Mouse (Mus musculus) thymus, postnatal 10 days (tissue): ENCODE measurements at regions not wholly inside any gene's neighbourhood (a gene's known extent, or its start where the extent isn't known, plus 50 kb on each side); places are given as distances from the start of the nearest gene placed in this dataset.
"Not testable (repeated sequence)": the region's sequence is repeated elsewhere in the genome, so short reads cannot be mapped to it uniquely, and the experiment has no call there.

Source experiments
- DNase-seq, 2 experiments: peaks; one replicate each; pipeline ENCODE4 v3.0.0; 2021; ENCODE audit warnings: low spot score in 2 of 2

DNA sequence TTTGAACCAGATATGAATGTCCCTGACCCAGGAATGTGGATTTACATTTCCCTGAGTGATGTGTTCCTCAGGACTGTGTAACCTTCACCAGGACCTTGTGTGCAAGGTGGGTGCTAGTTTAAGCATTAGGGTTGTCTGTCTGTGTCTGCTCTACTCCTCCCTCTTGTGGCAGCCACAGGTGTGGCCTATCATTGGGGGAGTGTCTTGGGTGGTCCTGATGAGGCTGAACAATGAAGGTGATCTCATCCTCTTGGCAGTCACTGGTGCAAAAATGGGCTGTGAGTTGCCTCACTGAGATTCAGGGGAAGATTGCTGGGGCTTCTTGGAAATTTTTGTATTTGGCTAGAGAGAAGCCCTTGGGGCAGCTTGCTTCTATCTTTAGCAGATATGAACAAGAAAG is 179.4 kb upstream of the Ube2e1 start:
- DNase-seq = peak; percentile 11 to 42

DNA sequence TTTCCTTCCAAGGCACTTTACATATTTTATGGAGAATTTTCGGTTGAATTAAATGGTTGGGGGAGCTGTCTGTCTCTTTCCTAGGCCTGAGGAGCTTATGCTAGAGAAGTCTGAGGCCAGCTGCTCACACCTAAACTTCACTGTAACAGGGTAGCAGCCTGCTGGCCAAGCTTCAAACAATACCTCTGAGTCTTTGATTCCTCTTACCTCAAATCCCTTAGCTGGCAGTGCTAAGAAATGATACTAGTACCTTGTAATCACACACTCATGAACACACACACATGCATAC is 176.6 kb upstream of the Ube2e1 start:
- no peak for DNase-seq

DNA sequence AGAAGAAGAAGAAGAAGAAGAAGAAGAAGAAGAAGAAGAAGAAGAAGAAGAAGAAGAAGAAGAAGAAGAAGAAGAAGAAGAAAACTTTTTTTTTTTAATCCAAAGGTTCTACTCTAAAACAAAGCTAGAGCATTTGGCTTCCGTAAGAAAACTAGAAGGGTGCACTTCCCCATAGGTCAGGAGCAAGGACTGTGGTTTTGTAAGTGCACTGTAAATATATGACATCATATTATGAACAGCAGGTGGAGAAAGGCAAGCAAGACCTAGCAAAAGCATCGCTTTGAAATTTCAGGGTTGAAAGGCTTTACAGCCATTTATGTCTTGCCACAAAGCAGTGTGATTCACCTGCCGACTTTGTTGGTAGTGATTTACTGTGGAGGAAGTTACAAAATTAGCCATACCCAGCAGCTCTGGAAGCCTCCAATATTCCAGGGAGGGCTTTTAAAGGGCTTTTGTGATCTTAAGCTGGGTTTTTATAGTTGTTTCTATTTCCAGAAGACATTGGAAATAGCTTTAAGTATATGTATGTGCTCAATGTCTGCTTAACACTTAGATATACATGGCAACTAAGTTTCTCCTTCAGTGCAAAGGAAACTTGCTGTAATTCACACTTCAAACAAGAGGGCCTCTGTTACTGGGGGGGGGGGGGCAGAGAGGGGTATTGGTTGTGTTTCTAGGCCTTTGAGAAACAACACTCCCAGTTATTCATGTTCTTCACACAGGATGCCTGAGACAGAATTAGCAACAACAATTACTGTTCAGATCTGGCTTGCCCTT is 176.1 kb upstream of the Ube2e1 start:
- no peak for DNase-seq

DNA sequence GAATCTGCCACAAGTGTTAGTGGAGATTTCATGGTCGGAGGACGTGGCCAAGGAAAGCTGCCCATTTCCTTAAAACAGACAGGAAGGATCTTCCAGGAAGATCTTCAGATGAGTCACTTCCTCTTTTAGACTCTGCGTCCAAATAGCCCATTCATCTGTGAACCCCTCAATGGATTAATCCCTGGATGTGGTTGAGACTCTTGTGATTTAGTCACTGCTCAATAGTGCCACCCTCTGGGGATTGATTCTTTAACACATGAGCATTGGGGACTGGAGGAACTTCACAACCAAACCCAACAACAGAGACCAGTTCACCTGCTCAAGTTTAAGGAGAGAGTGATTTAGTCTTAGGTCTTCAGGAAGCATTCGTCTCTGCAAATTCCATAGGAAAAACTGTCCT is 174.5 kb upstream of the Ube2e1 start:
- DNase-seq = peak in 1 of 2 experiments; percentile 44

DNA sequence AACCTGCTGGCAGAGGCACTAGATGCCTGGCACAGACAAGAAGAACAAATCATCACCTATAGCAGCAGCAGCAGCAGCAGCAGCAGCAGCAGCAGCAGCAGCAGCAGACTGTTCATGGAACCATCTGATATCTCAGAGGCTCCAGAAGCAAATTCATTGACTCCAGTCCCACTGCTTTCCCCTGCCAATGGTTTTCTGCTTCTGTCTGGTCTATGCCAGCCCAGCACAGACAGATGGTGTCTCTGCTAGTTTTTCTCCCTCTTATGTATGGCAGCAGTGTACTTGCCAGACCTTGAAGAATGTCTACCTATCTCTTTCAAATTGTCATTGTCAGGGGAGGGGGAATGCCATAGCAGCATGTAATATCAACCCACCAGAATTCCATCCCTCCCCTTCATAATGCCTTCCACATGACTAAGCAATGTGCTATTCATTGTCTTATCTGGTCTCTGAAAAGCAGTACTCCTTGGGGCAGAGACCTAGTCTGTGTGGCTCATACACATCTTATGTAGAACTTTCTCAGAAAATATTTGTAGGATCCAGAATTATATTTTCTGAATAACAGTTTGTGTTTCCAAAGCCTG is 168.7 kb upstream of the Ube2e1 start:
- DNase-seq = no peak

DNA sequence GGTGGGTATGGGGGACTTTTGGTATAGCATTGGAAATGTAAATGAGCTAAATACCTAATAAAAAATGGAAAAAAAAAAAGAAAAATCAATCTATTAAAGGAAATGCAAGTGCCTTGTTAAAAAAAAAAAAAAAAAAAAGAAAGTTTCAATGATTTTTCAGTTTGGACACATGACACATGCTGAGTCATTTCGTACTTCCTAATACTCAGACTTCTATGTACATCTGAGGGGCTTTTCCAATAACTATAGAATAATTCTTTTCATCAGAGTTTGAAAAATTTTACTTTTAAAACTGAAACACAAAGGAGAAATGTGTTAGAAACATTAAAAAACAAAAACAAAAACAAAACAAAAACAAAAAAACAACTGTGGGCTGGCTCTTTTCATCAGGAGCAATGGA is 162.4 kb upstream of the Ube2e1 start:
- no peak for DNase-seq

DNA sequence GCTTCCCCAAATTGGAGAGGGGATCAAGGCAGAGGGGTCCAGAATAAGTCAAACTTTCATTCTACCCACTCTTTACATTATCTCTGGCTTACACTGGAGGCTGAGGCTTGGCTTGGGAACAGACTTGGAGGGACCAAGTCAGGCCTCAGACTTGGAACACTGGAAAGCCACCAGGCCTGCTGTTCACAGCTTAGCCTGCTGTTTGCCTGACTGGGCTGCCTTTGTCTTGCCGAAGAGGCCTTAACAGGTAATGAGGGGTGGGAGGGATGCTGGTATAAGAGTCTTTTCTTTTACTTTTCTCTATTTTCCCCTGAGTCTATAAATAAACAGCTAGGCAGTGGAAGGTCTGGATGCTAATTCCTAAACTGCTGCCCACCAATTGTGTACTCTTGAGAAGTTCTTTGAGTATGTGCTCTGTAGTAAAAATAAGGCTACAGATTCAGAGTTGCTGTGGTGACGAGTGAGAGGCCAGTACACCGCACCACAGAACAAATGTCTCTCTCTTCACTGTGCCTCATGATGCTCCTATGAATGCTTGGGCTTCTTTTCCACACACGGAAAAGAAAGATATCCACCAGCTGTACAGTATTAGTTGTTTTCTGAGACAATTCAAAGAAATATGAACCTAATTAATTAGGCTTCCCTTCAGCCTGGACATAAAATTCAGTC is 154.6 kb upstream of the Ube2e1 start:
- no peak for DNase-seq

DNA sequence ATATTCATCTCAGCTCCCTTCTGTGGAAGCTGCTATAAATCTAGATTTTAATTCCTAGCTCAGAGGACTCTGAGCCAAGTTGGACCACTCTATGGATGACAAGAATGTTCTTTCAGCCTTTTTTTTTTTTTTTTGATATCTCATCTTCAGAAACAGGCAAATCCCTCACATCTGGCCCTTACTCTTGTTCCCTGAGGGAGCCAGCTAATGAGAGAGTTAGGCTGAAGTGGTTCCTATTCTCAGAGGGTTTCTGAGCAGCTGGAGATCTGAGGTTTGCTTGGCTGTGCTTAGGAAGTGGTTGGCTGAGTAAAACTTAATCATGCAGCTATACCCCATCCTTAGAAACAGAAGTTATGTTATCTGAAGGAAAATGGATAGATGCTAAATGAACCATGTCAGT is 153.9 kb upstream of the Ube2e1 start:
- no peak for DNase-seq

DNA sequence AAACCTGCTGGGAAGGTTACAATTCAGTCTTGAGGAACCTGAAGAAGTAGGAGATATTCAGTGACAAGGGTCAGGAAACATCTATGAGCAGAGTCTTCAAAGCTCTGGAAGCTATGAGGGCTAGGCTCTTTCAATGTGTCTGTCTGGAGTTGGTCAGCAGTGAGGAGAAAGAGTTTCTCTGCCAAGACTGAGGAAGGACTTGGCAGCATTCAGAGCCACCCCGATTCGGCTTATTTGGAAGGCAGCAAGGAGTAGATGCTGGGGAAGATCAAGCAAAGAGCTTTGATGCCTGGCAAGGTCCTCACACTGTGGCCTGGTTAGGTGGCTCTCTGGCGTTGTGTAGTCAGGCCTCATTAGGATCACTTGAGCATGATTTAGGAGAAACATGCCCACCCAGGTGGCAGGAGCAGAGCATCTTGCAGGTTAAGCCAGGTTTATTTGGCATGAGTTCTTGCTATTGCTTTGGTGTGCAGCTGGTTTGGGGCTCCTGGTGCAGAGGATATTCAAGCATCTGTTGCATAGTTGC is 145.2 kb upstream of the Ube2e1 start:
- no peak for DNase-seq

DNA sequence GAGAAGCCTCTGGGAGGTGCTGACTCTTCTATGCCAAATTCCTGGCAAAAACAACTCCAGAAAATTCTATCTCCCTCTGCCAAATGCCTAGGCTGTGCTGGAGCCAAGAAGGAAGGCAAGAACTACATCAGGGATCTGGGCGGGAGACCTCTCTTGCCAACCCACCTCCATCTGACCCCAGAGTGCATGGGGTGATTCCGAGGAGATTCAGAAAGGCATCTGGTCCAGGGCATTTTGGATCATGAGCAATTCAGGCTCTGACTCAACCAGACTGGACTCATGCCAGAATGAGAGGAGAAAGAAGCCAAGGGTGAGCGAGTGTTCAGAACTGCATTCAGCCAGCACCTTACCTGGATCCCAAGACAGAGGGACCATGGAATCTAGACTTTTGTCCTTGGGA is 137.0 kb upstream of the Ube2e1 start:
- no peak for DNase-seq

DNA sequence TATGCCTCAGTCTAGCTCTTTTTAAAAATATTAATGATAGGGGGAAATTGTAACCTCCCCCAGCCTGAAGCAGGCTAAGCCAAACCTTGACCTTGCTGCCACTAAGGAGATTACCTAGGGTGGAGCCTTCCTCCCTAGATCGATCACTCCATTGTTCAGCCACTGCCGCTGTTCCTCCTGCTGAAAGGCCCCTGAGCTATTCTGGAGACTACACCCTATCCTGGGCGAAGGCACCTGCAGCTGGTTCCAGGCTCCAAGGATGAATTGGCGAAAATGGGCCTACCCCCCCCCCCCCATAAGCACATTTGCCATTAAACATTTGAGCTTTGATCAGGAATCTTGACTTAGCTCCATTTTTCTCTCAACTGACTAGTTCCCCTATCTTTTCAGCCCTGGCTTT is 135.2 kb upstream of the Ube2e1 start:
- not testable (repeated sequence) for DNase-seq

DNA sequence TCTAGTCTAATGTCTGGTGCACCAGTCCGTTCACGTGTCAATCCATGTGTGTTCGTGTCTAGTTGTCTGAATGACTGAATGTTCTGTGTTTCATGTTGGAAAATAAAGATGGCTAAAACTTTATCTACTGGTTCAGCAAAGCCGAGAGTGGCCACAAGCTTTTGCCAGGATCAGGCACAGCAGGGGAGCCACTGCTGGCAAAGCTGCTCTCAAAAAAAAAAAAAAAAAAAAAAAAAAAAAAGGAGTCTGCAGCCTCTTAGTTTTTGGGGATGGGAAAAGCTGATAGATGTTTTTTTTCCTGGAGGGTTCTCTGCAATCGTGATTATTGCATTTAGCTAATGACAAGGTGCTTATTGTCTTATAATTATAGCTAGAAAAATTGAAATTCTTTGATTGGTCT is 132.5 kb upstream of the Ube2e1 start:
- not testable (repeated sequence) for DNase-seq

DNA sequence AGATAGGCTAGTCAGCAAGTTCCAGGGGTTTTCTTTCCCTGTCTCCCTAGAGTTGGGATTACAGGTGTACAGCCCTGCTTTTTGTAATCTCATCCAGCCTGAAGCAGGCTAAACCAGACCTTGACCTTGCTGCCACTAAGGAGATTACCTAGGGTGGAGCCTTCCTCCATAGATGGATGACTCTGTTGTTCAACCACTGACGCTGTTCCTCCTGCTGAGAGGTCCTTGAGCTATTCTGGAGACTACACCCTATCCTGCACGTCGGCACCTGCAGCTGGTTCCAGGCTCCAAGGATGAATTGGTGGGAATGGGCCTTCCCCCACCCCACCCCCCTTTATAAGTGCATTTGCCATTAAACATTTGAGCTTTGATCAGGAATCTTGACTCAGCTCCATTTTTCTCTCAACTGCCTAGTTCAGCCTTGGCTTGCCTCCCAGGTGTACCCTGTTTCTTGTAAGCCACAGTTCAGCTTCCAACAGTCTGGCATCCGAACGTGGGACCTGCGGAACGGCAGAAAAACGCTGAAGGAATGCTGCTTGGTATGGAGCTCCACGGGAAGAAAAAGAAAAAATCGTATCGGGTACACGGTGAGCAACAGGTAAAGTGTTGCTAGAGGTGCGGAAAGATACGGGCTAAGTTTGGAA is 131.7 kb upstream of the Ube2e1 start:
- no peak for DNase-seq

DNA sequence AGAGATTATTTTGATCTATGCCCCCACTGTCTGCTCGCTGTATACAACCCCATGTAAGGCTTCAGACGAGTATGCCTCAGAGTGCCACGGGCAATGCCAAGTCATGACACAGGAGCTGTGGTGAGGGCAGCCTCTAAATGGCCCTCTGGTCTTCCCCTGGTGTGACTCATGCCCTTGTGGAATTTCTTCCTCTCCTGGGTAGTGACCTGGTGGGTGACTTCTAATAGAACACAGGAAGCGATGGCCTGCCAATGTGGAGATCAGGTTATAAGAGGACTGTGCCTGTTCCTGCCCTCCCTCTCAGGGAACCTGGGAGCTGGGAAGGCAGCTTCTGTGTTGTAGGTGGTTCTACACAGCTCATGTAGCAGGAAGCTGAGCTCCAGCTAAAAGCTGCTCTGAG is 130.7 kb upstream of the Ube2e1 start:
- DNase-seq = no peak

DNA sequence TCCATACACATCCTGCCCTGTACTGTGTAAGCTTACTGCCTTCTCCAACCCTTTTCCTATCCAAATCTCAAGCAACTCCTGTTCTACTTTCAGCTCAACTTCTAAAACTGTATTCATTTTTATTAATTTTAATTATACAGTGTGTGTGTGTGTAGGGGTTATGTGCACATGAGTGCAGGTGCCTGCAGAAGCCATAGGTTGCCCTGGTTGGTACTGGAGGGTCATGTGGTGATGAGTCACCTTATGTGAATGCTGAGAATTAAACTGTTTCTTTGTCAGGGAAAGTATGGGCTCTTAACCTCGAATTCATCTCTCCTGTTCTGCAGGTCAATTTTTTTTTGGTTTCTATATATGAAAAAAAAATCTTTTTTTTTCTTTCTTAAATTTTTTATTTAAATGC is 117.0 kb upstream of the Ube2e1 start:
- no peak for DNase-seq

DNA sequence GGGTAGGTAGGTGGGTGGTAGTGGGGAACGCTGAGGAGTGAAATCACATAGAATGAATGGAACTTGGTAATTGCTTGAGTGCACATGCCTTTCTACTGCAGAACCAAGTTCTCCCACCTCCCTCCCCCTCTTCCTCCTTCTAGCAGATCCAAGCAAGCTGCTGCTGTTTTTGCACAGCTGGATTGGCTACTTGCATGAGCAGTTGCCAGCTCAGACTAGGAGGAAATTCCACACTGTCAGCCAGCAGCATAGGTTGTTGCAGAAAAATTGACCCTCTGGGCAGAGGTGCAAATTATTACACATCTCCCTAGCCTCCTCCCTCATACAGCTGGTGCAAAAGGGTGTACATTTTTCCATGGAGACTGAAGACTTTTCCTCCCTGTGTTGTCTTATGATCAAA is 112.8 kb upstream of the Ube2e1 start:
- peak in 1 of 2 experiments; percentile 1 for DNase-seq

DNA sequence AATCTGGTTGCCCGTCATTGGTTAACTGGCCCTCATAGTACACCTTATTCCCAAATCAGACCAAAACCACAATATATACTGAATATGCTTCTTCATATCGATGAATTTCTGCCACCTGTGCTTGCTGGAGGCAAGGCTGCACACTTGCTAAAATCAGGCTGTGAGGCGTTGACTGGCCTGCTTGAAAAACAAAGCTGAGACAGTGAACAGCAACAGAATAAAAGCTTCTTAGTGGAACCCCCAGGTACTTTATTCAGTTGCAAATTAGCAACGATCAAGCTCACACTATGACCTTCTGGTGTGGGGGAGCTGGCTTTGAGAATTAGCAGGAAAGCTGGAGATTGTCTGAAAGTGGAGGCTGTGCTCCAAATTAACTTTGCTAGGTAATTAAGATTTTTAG is 97.3 kb upstream of the Ube2e1 start:
- DNase-seq = not testable (repeated sequence)

DNA sequence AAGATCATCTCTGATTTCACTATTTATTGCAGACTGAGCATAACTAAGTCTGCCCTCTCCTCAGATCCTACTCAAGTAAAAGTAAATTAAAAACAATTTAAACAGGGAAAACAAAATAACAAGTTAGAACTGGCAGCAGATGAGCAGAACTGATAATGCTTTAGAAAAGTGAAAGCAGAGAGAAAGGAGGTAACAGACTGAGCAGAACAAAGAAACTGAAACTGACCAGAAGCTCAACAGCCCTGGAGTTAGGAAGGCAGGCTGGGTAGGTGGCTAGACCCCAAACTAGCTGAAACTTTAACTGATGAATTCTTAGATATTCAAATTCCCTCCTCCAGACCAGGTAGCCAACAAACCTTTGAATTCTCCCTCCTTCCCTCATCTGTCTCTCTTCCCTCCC is 94.2 kb upstream of the Ube2e1 start:
- no peak for DNase-seq

DNA sequence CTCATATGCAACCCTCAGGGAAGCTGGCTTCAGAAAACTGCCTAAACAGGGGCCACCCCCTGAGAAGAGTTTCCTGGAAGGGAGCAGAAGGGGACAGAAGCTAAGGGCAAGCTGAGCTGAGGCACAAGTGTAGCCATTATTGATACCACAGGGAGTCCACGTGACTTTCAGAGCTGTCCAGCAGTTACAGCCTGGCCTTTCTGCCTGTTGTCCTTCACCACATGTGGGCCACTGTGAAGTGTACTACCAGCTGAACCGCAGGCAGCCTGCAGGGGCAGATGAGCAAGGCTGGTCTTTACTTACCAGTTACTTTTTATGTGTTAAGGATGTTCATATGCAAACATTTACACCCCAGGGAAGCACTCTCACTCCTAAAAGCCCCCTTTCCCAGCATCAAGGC is 85.2 kb upstream of the Ube2e1 start:
- no peak for DNase-seq

DNA sequence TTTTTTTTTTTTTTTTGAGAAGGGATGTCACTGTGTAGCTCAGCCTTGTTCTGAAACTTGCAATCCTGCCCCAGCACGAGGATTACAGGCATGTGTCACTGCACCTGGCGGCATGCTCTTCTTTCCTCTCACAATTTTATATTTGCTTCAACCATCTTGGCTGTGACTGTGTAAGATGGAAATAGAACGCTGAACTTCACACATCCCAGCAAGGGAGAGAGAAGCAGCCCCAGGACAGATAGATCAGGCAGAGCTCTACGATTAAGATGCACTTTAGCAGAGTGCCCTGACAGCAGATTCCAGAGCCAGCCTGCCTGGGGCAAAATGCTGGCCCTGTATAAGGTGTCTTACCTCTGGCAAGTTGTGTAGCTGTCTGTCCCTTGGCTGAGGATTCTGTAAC is 84.7 kb upstream of the Ube2e1 start:
- no peak for DNase-seq

DNA sequence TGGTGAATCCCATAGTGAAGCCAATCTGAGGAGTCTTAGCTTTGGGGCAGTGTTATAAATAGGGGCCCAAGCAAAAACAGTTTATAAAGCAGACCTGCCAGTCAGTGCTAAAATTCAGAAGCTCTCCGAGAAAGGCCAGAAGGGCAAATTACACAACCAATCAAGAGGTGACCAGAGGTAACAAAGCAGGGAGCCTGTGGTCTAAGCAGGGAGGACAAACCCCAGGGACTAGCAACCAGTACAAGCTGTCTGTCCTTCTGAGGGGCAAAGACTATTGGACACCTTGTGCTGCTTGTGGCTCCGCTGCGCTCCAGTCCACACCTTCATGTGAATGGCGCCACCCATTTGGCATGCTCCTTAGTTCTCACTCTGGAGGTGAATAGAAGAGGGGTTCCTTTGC is 67.3 kb upstream of the Ube2e1 start:
- DNase-seq = no peak

DNA sequence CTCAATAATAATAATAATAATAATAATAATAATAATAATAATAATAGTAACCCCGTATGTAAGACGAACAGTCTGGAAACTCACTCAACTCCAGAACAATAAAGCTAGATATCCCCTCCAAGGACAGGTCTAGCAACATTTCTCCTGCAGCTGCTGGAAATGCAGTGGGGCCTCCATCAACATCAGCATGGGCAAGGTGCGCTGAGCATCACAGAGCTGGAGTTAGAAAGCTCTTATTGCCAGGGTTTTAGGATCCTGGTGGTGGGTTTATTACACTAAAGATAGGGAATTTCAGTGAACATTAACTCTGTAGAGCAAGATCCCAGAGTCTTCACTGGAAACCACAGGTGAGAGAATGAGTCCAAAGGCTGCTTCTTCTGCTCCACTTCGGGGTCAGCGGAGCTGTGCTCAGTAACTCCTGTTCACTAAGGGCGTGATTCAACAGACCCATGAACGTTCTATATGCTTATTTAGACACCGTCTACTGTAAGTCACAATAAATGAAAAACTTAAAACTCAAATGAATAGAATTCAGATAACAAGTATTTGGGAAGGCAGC is 64.6 kb upstream of the Ube2e1 start:
- DNase-seq = no peak
